Mouse (Mus musculus): ENCODE measurements at regions not wholly inside any gene's neighbourhood (a gene's known extent, or its start where the extent isn't known, plus 50 kb on each side); places are given as distances from the start of the nearest gene placed in this dataset.

GRCm38 (mm10) chr2:77340076-77340475 is 59.7 kb upstream of the Sestd1 start:
- TF ChIP-seq CTCF (IDR thresholded peaks at IDR 0.05; ENCODE audit: borderline replicate concordance, insufficient read depth, low read depth, low read length) (no peak), POLR2A (IDR thresholded peaks at IDR 0.05; ENCODE audit: borderline replicate concordance, insufficient read depth, low read length) (no peak)
